Mouse (Mus musculus) hindbrain, embryonic 14.5 days (tissue): ENCODE results near the gene Slc43a2. TPM values are rescaled to one million over a fixed set of nuclear protein-coding genes. Genes with fewer than 3 reads are reported as not detected.

Experiments
- ATAC-seq: fragments of 200-750 bp; cut with Nextera tagmentation; 2 replicates; pipeline ENCODE4 v1.8.0; 2017; ENCODE audit warnings: moderate number of reproducible peaks, mild to moderate bottlenecking, moderate TSS enrichment, moderate library complexity; ENCODE audit not compliant: low FRiP score
- DNase-seq: peaks from one replicate; pipeline ENCODE4 v3.0.0-alpha.2; 2015; ENCODE audit warnings: low spot score
- H3K27ac ChIP-seq: fragments of 300-500 bp; sonication (generic); 2 replicates; pipeline ENCODE4 v1.5.1; 2014; ENCODE audit warnings: mild to moderate bottlenecking, moderate library complexity
- H3K27me3 ChIP-seq: fragments of 300-500 bp; sonication (generic); 2 replicates; pipeline ENCODE4 v1.6.1; 2014; ENCODE audit warnings: mild to moderate bottlenecking, low read length, mixed read lengths; ENCODE audit not compliant: control insufficient read depth, insufficient read depth
- H3K36me3 ChIP-seq: fragments of 300-500 bp; sonication (generic); replicated peaks from 2 replicates; pipeline ENCODE4 v1.6.1; 2014; ENCODE audit not compliant: control insufficient read depth, insufficient read depth
- H3K4me1 ChIP-seq: fragments of 300-500 bp; sonication (generic); replicated peaks from 2 replicates; pipeline ENCODE4 v1.6.1; 2014; ENCODE audit warnings: antibody characterized with exemption, low read length, mixed read lengths; ENCODE audit not compliant: control insufficient read depth, insufficient read depth
- H3K4me2 ChIP-seq: fragments of 300-500 bp; sonication (generic); replicated peaks from 2 replicates; pipeline ENCODE4 v1.6.1; 2014; ENCODE audit warnings: mild to moderate bottlenecking, moderate library complexity
- H3K4me3 ChIP-seq: fragments of 300-500 bp; sonication (generic); replicated peaks from 2 replicates; pipeline ENCODE4 v1.5.1; 2014; ENCODE audit warnings: mild to moderate bottlenecking, low read length
- H3K9ac ChIP-seq: fragments of 300-500 bp; sonication (generic); 2 replicates; pipeline ENCODE4 v1.6.1; 2014
- H3K9me3 ChIP-seq: fragments of 300-500 bp; sonication (generic); 2 replicates; pipeline ENCODE4 v1.6.1; 2016; ENCODE audit warnings: low read length; ENCODE audit not compliant: control insufficient read depth
- WGBS: fragments of 180-500 bp; shearing (Covaris S2); extraction: QIAGEN DNeasy Blood & Tissue Kit; methylation state at CpG from one replicate; pipeline ENCODE4 v1.1.7; 2014; 5-methylcytosine and 5-hydroxymethylcytosine counted together
- polyA plus RNA-seq: library from polyadenylated mRNA; unstranded; fragments of >200 nt; fragmentation: Nextera tagmentation; extraction: Ambion mirVana; gene quantifications from 2 replicates; pipeline ENCODE4 v1.2.1, GENCODE M21; 2014

Gene Slc43a2
- polyA plus RNA-seq, 1 experiment from 2014 or later = 15.2 TPM

DNA sequence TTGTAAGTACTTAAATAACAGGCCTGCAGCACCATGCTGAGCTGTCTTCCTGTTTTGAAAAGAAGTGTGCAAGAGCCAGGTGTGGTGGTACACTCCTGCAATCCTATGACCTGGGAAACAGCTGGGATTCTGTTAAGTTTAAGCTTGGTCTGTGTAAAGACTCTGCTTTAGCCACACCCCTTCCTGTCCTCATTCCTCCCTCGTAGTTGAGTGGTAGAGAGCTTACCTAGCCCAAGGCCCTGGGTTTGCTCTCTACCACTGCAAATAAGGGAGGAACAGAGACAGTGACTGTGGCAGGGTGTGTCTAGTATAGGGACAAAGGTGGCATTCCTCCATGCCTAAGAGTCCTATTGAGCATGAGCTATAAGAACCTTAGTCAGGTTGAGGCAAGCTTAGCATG, 73.8 kb downstream of the Slc43a2 start:
- Histone ChIP-seq H3K4me3 (no peak overlapping the region), H3K9ac (no peak overlapping the region), H3K9me3 (no peaks in the 10 kb centered on the region), H3K27me3 (no peaks in the 10 kb centered on the region), H3K27ac (no peak overlapping the region), H3K4me2 (no peak overlapping the region), H3K4me1 (no peaks in the 10 kb centered on the region), H3K36me3 (peaks cover 93% of the 10 kb centered on the region)
- ATAC-seq (no peak), DNase-seq (no peak)
- 90% methylated on average over 1 of the region's 1 CpGs for WGBS

DNA sequence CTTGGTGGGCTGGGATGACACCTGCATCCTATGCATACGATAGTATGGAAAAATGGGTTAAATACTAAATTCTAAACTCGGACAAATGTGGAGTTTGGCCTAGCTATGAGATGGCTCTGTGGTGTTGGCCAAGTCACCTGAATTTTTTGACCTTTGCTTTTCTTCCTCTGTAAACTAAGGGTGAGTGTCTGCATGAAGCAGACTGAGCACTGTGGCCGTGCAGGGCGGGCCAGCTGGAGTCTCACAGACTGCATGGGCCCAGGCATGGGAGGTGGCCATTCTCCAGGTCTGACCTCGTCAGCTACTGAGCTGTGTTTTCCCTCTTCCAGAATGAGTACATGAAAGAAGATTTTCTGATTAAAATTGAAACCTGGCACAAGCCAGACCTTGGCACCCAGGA, 77.3 kb downstream of the Slc43a2 start:
- H3K4me2 ChIP-seq = no peak overlapping the region
- H3K36me3 ChIP-seq = peaks cover 94% of the 10 kb centered on the region
- WGBS = 94% methylated on average over 5 of the region's 5 CpGs
- no peak overlapping the region for H3K27ac ChIP-seq
- DNase-seq = no peak
- no peaks in the 10 kb centered on the region for H3K4me1 ChIP-seq
- no peaks in the 10 kb centered on the region for H3K27me3 ChIP-seq
- no peak for ATAC-seq
- no peak overlapping the region for H3K9ac ChIP-seq
- no peaks in the 10 kb centered on the region for H3K9me3 ChIP-seq
- H3K4me3 ChIP-seq = no peak overlapping the region

DNA sequence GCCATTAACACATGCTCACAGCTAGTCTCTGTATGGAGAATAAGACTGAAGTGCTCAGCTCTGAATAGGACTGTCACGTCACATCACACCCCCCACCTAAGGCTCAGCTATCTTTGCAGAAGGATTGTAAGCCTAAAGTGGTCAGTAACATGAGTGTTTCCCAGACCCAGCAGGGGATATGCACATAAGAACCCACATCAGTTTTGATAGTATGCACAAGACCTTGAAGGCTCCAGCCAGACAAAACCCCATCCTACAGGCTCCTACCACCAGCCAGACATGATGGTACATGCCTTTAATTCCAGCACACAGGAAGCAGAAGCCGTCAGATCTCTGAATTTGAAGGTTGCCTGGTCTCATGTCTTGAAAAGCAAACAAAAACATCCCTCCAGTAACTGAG, 78.5 kb downstream of the Slc43a2 start:
- DNase-seq (no peak), ATAC-seq (no peak)
- Histone ChIP-seq H3K4me2 (no peak overlapping the region), H3K4me3 (no peak overlapping the region), H3K9me3 (no peaks in the 10 kb centered on the region), H3K36me3 (peaks cover 93% of the 10 kb centered on the region), H3K4me1 (no peaks in the 10 kb centered on the region), H3K27me3 (no peaks in the 10 kb centered on the region), H3K27ac (no peak overlapping the region), H3K9ac (no peak overlapping the region)
- 77% methylated on average over 2 of the region's 2 CpGs for WGBS

DNA sequence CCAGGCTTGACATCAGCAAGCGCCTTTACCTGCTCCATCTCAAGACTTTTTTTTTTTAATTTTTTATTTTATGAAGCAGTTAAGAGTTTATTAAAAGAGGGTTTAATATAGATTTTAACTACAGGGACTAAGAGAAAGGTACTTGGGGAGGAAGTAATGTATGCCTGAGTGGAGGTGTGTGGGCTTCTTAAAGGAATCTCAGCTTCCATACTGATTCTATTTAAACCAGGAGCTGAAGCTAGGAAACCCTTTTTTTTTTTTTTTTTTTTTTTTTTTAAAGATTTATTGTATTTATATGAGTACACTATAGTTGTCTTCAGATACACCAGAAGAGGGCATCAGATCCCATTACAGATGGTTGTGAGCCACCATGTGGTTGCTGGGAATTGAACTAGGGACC, 83.3 kb downstream of the Slc43a2 start:
- ATAC-seq (no peak), DNase-seq (no peak)
- Histone ChIP-seq H3K36me3 (peaks cover 89% of the 10 kb centered on the region), H3K4me3 (no peak overlapping the region), H3K9ac (no peak overlapping the region), H3K9me3 (no peaks in the 10 kb centered on the region), H3K27ac (no peak overlapping the region), H3K27me3 (no peaks in the 10 kb centered on the region), H3K4me2 (no peak overlapping the region), H3K4me1 (no peaks in the 10 kb centered on the region)
- WGBS = 100% methylated on average over 1 of the region's 1 CpGs

DNA sequence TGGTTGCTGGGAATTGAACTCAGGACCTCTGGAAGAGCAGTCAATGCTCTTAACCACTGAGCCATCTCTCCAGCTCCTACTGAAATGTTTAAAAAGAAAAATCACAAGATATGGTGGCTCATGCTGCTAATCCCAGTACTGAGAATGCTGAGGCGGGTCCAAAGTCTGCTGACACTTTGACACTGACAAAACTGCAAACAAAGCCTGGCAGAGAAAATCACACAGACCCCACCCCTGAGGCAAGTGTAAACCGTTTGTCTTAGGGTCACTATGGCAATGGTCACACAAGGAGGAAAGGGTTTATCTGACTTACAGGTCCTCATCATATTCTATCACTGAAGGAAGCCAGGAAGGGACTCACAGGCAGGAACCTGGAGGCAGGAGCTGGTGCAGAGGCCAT, 84.1 kb downstream of the Slc43a2 start:
- Histone ChIP-seq H3K9ac (no peak overlapping the region), H3K27ac (no peak overlapping the region), H3K27me3 (no peaks in the 10 kb centered on the region), H3K36me3 (peaks cover 89% of the 10 kb centered on the region), H3K4me3 (no peak overlapping the region), H3K4me1 (no peaks in the 10 kb centered on the region), H3K4me2 (no peak overlapping the region), H3K9me3 (no peaks in the 10 kb centered on the region)
- DNase-seq = no peak
- WGBS = 91% methylated on average over 2 of the region's 2 CpGs
- no peak for ATAC-seq

DNA sequence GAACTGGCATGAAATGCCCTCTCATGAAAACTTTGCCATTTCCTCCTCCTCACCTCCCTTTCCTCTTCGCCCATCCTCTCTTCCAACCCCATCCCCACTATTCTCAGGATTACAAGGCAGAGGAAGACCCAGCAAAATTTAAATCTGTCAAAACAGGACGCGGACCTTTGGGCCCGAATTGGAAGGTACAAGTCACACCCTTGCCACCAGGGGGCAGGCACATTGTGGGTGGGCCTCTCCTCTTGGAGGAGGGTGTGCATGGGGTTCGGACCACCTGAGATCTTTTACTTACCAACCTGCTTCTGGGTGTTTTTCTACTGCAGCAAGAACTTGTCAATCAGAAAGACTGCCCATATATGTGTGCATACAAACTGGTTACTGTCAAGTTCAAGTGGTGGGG, 87.6 kb downstream of the Slc43a2 start:
- Histone ChIP-seq H3K4me1 (no peaks in the 10 kb centered on the region), H3K27ac (no peak overlapping the region), H3K36me3 (peaks cover 89% of the 10 kb centered on the region), H3K9me3 (no peaks in the 10 kb centered on the region), H3K27me3 (no peaks in the 10 kb centered on the region), H3K4me3 (no peak overlapping the region), H3K4me2 (no peak overlapping the region), H3K9ac (no peak overlapping the region)
- DNase-seq = no peak
- ATAC-seq = no peak
- 85% methylated on average over 5 of the region's 5 CpGs for WGBS

DNA sequence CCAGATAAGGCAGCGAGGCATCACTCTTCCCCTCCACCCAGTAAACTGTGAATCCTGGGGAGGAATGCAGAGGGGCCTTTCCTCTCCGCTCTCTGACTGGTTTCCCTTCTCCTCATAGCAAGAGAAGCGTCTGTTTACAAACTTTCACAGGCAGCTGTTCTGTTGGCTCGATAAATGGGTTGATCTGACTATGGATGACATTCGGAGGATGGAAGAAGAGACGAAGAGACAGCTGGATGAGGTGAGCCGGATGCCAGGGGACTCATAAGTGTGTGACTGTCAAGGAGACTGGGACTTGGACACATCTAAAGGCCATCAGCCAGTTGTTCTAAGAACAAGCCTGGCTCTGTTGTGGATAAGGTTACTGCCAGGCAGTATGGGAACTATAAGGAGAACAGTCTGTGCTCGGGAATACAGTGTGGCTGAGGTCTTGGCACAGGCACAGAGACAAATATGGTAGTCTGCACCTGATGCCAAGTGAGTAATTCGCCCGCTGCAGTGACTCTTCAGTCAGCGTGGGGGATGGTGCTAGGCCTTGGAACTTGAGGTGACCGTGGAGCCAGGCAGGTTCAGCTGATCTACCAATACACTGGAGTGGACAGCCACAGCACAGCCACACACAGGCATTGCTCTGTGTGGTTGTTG, 88.8 kb downstream of the Slc43a2 start:
- no peak overlapping the region for H3K27ac ChIP-seq
- H3K36me3 ChIP-seq = peaks cover 90% of the 10 kb centered on the region
- H3K27me3 ChIP-seq = no peaks in the 10 kb centered on the region
- H3K4me3 ChIP-seq = no peak overlapping the region
- 94% methylated on average over 12 of the region's 12 CpGs for WGBS
- H3K4me2 ChIP-seq = no peak overlapping the region
- no peaks in the 10 kb centered on the region for H3K4me1 ChIP-seq
- ATAC-seq (no peak), DNase-seq (no peak)
- H3K9me3 ChIP-seq = no peaks in the 10 kb centered on the region
- no peak overlapping the region for H3K9ac ChIP-seq

DNA sequence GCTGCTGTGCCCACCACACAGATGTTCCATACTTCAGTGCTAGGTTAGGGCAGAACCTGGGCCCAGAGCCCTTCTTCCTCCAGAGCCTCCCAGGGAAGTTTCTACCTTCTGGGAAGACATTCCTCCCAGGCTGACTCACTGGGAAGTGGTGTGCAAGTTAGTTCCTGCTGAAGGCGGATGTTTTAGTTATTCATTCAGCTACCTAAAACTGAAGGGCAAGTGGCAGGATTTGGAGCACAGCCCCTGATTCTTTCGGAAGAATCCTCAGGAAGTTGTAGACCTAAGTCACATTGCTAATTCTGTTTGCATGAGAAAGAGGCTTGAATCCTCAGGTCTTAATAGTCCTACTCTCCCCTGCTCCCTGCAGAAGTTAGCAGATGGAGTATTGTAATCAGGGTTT, 89.9 kb downstream of the Slc43a2 start:
- H3K27me3 ChIP-seq = no peaks in the 10 kb centered on the region
- DNase-seq (no peak), ATAC-seq (no peak)
- WGBS = 90% methylated on average over 2 of the region's 2 CpGs
- H3K27ac ChIP-seq = no peak overlapping the region
- H3K36me3 ChIP-seq = peaks cover 92% of the 10 kb centered on the region
- no peaks in the 10 kb centered on the region for H3K4me1 ChIP-seq
- no peak overlapping the region for H3K4me2 ChIP-seq
- H3K9ac ChIP-seq = no peak overlapping the region
- no peak overlapping the region for H3K4me3 ChIP-seq
- H3K9me3 ChIP-seq = no peaks in the 10 kb centered on the region

DNA sequence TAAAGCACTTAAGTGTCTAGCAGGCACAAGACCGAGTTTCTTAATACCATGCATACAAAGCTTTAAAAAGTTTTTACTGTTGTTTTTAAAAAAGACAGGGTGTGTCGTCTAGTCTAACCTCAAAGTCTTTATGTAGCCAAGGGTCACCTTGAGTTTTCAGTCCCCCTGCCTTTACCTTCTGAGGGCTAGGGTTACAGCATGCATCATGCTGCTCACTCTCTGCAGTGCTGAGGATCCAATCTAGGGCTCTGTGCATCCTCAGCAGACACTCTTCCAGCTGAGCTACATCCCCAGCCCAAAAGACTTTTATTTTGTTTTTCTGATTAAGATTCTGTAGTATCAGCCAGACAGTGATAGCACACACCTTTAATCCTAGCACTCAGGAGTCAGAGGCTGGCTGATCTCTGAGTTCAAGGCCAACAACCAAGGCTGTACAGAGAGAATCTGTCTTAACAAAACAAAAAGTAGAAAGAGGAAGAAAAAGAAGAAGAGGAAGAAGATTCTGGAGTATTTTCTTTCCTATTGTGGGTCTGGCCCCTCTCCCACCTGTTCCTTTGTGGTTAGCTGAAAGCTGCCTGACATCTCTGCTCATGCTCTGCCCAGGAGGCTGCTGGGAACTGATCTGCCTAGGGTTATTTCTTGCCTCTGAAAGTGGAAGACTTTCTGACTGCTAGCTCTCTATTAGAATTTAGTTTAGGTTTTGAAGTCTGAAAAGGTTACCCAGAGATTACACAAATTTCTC, 91.3 kb downstream of the Slc43a2 start:
- H3K36me3 ChIP-seq = peaks cover 93% of the 10 kb centered on the region
- 94% methylated on average over 2 of the region's 2 CpGs for WGBS
- H3K27ac ChIP-seq = no peak overlapping the region
- no peak overlapping the region for H3K9ac ChIP-seq
- ATAC-seq (no peak), DNase-seq (no peak)
- no peak overlapping the region for H3K4me2 ChIP-seq
- no peak overlapping the region for H3K4me3 ChIP-seq
- no peaks in the 10 kb centered on the region for H3K9me3 ChIP-seq
- no peaks in the 10 kb centered on the region for H3K27me3 ChIP-seq
- H3K4me1 ChIP-seq = no peaks in the 10 kb centered on the region
